Mouse (Mus musculus) adrenal gland (tissue): ENCODE measurements around the gene Vmn2r3.
"Not testable (repeated sequence)": the region's sequence is repeated elsewhere in the genome, so short reads cannot be mapped to it uniquely, and the experiment has no call there.

ENCODE experiments used
- intact Hi-C: fragments of 180-260 bp; cut with DNase I; formaldehyde crosslinking; loops from one replicate; pipeline ENCODE4 v1.15.1; 2025
- long read RNA-seq, 2 experiments: library from polyadenylated mRNA; unstranded; transcript quantifications; one replicate each; pipeline ENCODE4 v2.0.0; 2020; ENCODE audit warnings: borderline replicate concordance in 1 of 2; ENCODE audit not compliant: insufficient replicate concordance in 1 of 2

Vmn2r3 gene
- long read RNA-seq, experiment 1, result 0 reads
- long read RNA-seq, experiment 2, result 0 reads

- intact Hi-C loops, result no loop called here
Measured at GRCm38 (mm10) chr3:64289609-64290008, at the start of gene Vmn2r3. Gene Vmn2r3 (minus strand): TSS chr3:64289709.

- intact Hi-C loops, result no loop called here
Measured at GRCm38 (mm10) chr3:64332548-64332947, 43.0 kb upstream of the Vmn2r3 start.

DNA sequence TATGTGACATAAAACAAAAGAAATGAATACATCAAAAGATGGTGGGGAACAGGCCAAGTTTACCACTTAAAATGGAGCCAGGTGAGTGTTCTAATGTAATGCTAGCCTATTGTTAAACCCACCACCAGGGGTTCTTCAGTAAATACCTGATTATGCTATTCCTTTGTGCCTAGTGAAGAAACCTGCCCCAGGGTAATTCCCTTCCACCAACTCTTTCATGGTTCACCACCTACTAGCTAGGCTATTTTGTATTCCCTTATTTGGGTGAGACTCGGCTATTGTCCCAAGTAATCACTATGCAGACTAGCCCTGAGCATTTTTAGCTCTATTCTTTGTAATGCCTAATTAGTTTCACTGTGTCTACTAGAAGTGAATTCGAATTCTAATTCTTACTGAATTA, 32.3 kb upstream of the Vmn2r3 start:
- intact Hi-C loops, result no loop called here

DNA sequence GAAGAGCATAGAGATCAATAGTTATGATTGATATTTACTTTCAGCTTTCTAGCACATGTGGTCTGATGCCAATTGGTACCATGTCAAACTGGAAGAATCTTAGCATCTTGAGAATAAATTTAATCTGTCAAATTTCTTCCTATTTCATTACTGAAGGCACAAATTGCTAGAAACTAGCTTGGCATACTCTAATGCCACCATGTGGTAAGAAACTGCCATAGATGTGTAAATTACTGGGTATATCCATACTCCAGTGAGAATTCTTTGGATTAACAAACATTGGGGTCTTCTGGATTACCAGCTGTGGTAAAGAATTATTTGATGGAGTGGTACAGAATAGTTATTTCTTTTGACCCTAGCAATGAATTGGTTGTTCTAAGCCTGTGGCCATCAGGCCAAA, 17.3 kb upstream of the Vmn2r3 start:
- intact Hi-C loops, result no loop called here

GRCm38 (mm10) chr3:64265762-64266112, 23.8 kb downstream of the Vmn2r3 start:
- intact Hi-C loops, result no loop called here

GRCm38 (mm10) chr3:64265056-64265761, 24.3 kb downstream of the Vmn2r3 start:
- intact Hi-C loops, result not testable (repeated sequence)

GRCm38 (mm10) chr3:64259582-64259981, 29.9 kb downstream of the Vmn2r3 start:
- intact Hi-C loops, result no loop called here

GRCm38 (mm10) chr3:64251646-64252045, 37.9 kb downstream of the Vmn2r3 start:
- intact Hi-C loops, result no loop called here

- intact Hi-C loops, result not testable (repeated sequence)
Measured at GRCm38 (mm10) chr3:64250461-64250860, 39.0 kb downstream of the Vmn2r3 start.

GRCm38 (mm10) chr3:64235459-64235858, 54.0 kb downstream of the Vmn2r3 start:
- intact Hi-C loops, result not testable (repeated sequence)

- intact Hi-C loops, result not testable (repeated sequence)
Measured at GRCm38 (mm10) chr3:64233655-64234054, 55.9 kb downstream of the Vmn2r3 start.

DNA sequence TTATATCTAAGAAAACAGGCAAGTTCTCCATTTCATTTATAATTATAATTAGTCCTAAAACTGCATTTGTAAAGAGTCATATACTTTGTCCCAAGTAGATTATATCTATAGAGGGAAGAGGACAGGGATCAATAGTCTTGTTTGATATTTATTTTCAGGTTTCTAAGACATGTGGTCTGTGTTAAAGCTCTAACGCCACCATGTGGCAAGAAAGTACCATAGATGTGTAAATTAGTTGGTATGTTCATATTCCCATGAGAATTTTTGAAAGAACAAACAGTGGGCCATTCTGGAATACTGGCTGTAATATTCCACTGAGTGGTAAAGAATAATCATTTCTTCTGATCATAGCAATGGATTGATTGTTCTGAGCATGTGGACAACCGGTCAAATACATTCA, 62.3 kb downstream of the Vmn2r3 start:
- intact Hi-C loops, result loop anchor here (10.0 kb wide), 1 partner anchor 192 kb away; no protein-coding TSS in a partner anchor
